Mouse (Mus musculus): Measurements from ENCODE around the gene Fuca1.

GRCm38 (mm10) chr4:135929828-135930227 is 9.3 kb downstream of the Fuca1 start:
- no peak for TF ChIP-seq CTCF (IDR thresholded peaks at IDR 0.05; ENCODE audit: borderline replicate concordance, extremely low read depth, insufficient read depth, insufficient read length)
- TF ChIP-seq POLR2A (IDR thresholded peaks at IDR 0.05; ENCODE audit: borderline replicate concordance, extremely low read depth, insufficient read depth, insufficient read length, poor library complexity, severe bottlenecking), result no peak
